Mouse (Mus musculus) erythroid progenitor cell, adult 5-6 weeks (primary cell): ENCODE results near the gene Prl3d2. TPM values are rescaled to one million over a fixed set of nuclear protein-coding genes. Genes with fewer than 3 reads are reported as not detected.
"Not testable (repeated sequence)": the region's sequence is repeated elsewhere in the genome, so short reads cannot be mapped to it uniquely, and the experiment has no call there.

ENCODE experiments used
- ATAC-seq: replicated peaks from 2 replicates; pipeline ENCODE4 v1.8.0; 2016; ENCODE audit warnings: moderate number of reproducible peaks, mild to moderate bottlenecking, moderate TSS enrichment, inconsistent platforms; ENCODE audit not compliant: poor library complexity, low FRiP score, severe bottlenecking
- total RNA-seq, 2 experiments: library from RNA; stranded (forward) in 1 of 2; stranded (reverse) in 1 of 2; fragments of 150-400 nt in 1 of 2; fragments of 186-747, 209-891 nt in 1 of 2; gene quantifications; 2 replicates each; pipeline versions ENCODE4 v1.2.3 to v1.2.4; 2015 to 2017; ENCODE audit warnings: low replicate concordance in 2 of 2

Prl3d2 gene
- total RNA-seq (2015; ENCODE audit: low replicate concordance) (not detected in 2 replicates), total RNA-seq (2017; ENCODE audit: low replicate concordance) (not detected in 2 replicates)

DNA sequence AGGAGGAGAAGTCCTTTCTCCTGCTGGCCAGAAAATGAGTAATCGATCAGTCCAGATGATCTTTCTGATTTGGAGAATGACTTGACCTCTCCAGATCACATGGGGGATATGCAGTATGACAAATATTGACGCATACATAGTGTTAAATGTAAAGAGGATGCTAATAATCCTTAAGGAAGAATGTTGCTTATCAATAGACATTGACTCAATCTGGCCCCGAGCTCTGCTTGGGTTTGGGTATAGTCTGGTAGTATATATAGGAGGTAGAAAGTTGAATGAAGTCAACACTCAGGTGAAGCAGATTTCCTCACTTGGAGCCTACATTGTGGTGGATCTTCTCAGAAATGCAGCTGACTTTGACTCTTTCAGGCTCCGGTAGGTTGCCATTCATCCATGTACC is at the start of gene Prl3d2:
TSS of gene Prl3d2 (plus strand) at position 301 of the 400 bp plus-strand sequence.
- ATAC-seq, result not testable (repeated sequence)

DNA sequence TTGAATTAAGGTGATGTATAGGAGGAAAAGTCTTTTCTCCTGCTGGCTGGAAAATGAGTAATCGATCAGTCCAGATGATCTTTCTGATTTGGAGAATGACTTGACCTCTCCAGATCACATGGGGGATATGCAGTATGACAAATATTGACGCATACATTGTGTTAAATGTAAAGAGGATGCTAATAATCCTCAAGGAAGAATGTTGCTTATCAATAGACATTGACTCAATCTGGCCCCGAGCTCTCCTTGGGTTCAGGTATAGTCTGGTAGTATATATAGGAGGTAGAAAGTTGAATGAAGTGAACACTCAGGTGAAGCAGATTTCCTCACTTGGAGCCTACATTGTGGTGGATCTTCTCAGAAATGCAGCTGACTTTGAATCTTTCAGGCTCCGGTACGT is 27.6 kb upstream of the Prl3d2 start, which contains the start of gene Prl3d1:
TSS of gene Prl3d1 (plus strand) at position 301 of the 400 bp plus-strand sequence.
- ATAC-seq, result not testable (repeated sequence)

DNA sequence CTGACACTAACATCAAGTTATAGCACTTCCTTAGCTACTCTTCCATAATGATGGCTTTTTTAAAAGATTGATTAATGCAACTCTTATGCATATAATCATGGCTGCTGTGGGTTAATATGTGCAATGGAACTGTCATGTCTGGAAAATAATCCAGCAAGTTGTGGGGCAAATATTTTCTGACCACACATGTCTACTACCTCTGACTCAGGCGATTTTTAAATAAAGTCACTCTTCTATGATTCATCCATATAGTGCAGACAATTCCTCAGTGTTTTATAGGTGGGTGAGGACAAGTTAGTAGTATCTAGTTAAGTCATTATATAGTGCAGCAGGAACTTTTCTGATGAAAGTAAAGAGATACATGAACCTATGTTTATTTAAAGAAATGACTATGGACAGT is 26.8 kb downstream of the Prl3d2 start:
- ATAC-seq, result no peak

DNA sequence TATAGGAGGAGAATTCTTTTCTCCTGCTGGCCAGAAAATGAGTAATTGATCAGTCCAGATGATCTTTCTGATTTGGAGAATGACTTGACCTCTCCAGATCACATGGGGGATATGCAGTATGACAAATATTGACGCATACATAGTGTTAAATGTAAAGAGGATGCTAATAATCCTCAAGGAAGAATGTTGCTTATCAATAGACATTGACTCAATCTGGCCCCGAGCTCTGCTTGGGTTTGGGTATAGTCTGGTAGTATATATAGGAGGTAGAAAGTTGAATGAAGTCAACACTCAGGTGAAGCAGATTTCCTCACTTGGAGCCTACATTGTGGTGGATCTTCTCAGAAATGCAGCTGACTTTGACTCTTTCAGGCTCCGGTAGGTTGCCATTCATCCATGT is 35.0 kb downstream of the Prl3d2 start, which contains the start of gene Prl3d3:
TSS of gene Prl3d3 (plus strand) at position 301 of the 400 bp plus-strand sequence.
- not testable (repeated sequence) for ATAC-seq

Other genes with a start within 250 kb of the Prl3d2 start
- not detected in 2 replicates for gene Prl, start 64.1 kb upstream of the Prl3d2 start, total RNA-seq (2015; ENCODE audit: low replicate concordance)
- not detected in 2 replicates for gene Prl, start 64.1 kb upstream of the Prl3d2 start, total RNA-seq (2017; ENCODE audit: low replicate concordance)
- gene Prl3d1, start 27.5 kb upstream of the Prl3d2 start, total RNA-seq (2015; ENCODE audit: low replicate concordance), result not detected in 2 replicates
- not detected in 2 replicates for gene Prl3d1, start 27.5 kb upstream of the Prl3d2 start, total RNA-seq (2017; ENCODE audit: low replicate concordance)
- not detected in 2 replicates for gene Prl3d3, start 35.1 kb downstream of the Prl3d2 start, total RNA-seq (2015; ENCODE audit: low replicate concordance)
- not detected in 2 replicates for gene Prl3d3, start 35.1 kb downstream of the Prl3d2 start, total RNA-seq (2017; ENCODE audit: low replicate concordance)
- gene Prl3c1, start 75.0 kb downstream of the Prl3d2 start, total RNA-seq (2015; ENCODE audit: low replicate concordance), result not detected in 2 replicates
- not detected in 2 replicates for gene Prl3c1, start 75.0 kb downstream of the Prl3d2 start, total RNA-seq (2017; ENCODE audit: low replicate concordance)
- not detected in 2 replicates for gene Prl3b1, start 120.1 kb downstream of the Prl3d2 start, total RNA-seq (2015; ENCODE audit: low replicate concordance)
- not detected in 2 replicates for gene Prl3b1, start 120.1 kb downstream of the Prl3d2 start, total RNA-seq (2017; ENCODE audit: low replicate concordance)
- gene Prl3a1, start 137.7 kb downstream of the Prl3d2 start, total RNA-seq (2015; ENCODE audit: low replicate concordance), result not detected in 2 replicates
- 0.26 TPM in 1 of 2 replicates, not detected in the other for gene Prl3a1, start 137.7 kb downstream of the Prl3d2 start, total RNA-seq (2017; ENCODE audit: low replicate concordance)
- gene Prl6a1, start 190.9 kb downstream of the Prl3d2 start, total RNA-seq (2015; ENCODE audit: low replicate concordance), result not detected in 2 replicates
- not detected in 2 replicates for gene Prl6a1, start 190.9 kb downstream of the Prl3d2 start, total RNA-seq (2017; ENCODE audit: low replicate concordance)
- gene Prl8a2, start 224.0 kb downstream of the Prl3d2 start, total RNA-seq (2015; ENCODE audit: low replicate concordance), result not detected in 2 replicates
- gene Prl8a2, start 224.0 kb downstream of the Prl3d2 start, total RNA-seq (2017; ENCODE audit: low replicate concordance), result not detected in 2 replicates